In the genomic region with DNA sequence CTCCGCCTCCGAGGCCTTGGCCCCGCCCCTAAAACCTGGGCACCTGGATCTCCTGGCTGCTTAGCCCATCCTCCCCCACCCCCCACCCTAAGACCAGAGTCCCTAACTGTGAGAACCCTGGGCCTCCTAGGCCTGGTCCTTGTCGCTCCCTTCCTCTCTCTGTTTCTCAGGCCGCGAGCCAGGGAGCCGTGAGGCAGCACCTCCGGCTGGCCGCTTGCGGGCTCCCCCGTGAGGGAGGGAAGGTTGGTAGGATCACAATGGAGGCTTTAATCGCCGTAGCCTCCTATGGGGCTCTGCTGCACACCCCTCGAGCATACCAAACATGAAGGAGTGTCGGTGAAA, we compare ENCODE assay signal across 1 mouse cellular context.
TF ChIP-seq lines count a peak whose summit lies in the region.

No protein-coding gene starts in this region.

TF ChIP-seq in CH12.LX, 34 proteins besides CTCF, POLR2A, EP300 and RAD21 (continued from another document):
- TF ChIP-seq UBTF (IDR thresholded peaks at IDR 0.05; ENCODE audit: low read depth, low read length) (0 out of 2 replicates have a peak, but pooled peaks have one; percentile 15), MXI1 (IDR thresholded peaks at IDR 0.05; ENCODE audit: low read depth, low read length) (peak; percentile 56), ZNF384 (IDR thresholded peaks at IDR 0.05; ENCODE audit: low read depth, low read length) (no peak), NRF1 (IDR thresholded peaks at IDR 0.05; ENCODE audit: low read depth, low read length) (no peak), SMC3 (IDR thresholded peaks at IDR 0.05; ENCODE audit: low read depth, low read length) (0 out of 2 replicates have a peak, but pooled peaks have one; percentile 9), MEF2A (IDR thresholded peaks at IDR 0.05; ENCODE audit: borderline replicate concordance, low read depth, low read length) (no peak; the same call in 1 of the 2 replicates), SIN3A (IDR thresholded peaks at IDR 0.05; ENCODE audit: low read length) (peak; percentile 88), CHD2 (IDR thresholded peaks at IDR 0.05; ENCODE audit: low read length) (no peak), ETS1 (conservative IDR thresholded peaks at IDR 0.05; ENCODE audit: low read depth, low read length) (no peak), KAT2A (IDR thresholded peaks at IDR 0.05; ENCODE audit: insufficient replicate concordance, low read length) (0 out of 2 replicates have a peak, but pooled peaks have one; percentile 22), USF1 (IDR thresholded peaks at IDR 0.05; ENCODE audit: low read depth, low read length) (no peak), RCOR1 (conservative IDR thresholded peaks at IDR 0.05; ENCODE audit: low read depth, low read length) (no peak), ZKSCAN1 (IDR thresholded peaks at IDR 0.05; ENCODE audit: borderline replicate concordance, low read depth, low read length) (no peak), PAX5 (IDR thresholded peaks at IDR 0.05; ENCODE audit: low read length) (no peak), USF2 (conservative IDR thresholded peaks at IDR 0.05; ENCODE audit: low read depth, low read length) (no peak), MAFK (IDR thresholded peaks at IDR 0.05; ENCODE audit: insufficient replicate concordance, low read length) (no peak), TCF12 (IDR thresholded peaks at IDR 0.05; ENCODE audit: low read depth, low read length) (no peak; the same call in 1 of the 2 replicates)
